Mouse (Mus musculus) limb, embryonic 15.5 days (tissue): ENCODE measurements around the gene Abhd15. TPM values are rescaled to one million over a fixed set of nuclear protein-coding genes. Genes with fewer than 3 reads are reported as not detected.
"Not testable (repeated sequence)": the region's sequence is repeated elsewhere in the genome, so short reads cannot be mapped to it uniquely, and the experiment has no call there.

Experiments used
- ATAC-seq: fragments of 200-750 bp; cut with Nextera tagmentation; 2 replicates; pipeline ENCODE4 v1.8.0; 2017; ENCODE audit warnings: low read depth, moderate TSS enrichment; ENCODE audit not compliant: insufficient number of reproducible peaks, low FRiP score, low TSS enrichment
- H3K27ac ChIP-seq: fragments of 300-500 bp; sonication (generic); 2 replicates; pipeline ENCODE4 v1.5.1; 2015; ENCODE audit warnings: moderate library complexity, mild to moderate bottlenecking, inconsistent platforms
- H3K27me3 ChIP-seq: fragments of 300-500 bp; sonication (generic); 2 replicates; pipeline ENCODE4 v1.6.1; 2015; ENCODE audit warnings: inconsistent platforms
- H3K36me3 ChIP-seq: fragments of 300-500 bp; sonication (generic); 2 replicates; pipeline ENCODE4 v1.6.1; 2015; ENCODE audit warnings: inconsistent platforms
- H3K4me1 ChIP-seq: fragments of 300-500 bp; sonication (generic); 2 replicates; pipeline ENCODE4 v1.6.1; 2015; ENCODE audit warnings: inconsistent platforms
- H3K4me2 ChIP-seq: fragments of 300-500 bp; sonication (generic); 2 replicates; pipeline ENCODE4 v1.6.1; 2015; ENCODE audit warnings: mild to moderate bottlenecking, inconsistent platforms
- H3K4me3 ChIP-seq: fragments of 300-500 bp; sonication (generic); 2 replicates; pipeline ENCODE4 v1.5.1; 2015; ENCODE audit warnings: mild to moderate bottlenecking, inconsistent platforms
- H3K9ac ChIP-seq: fragments of 300-500 bp; sonication (generic); 2 replicates; pipeline ENCODE4 v1.6.1; 2015; ENCODE audit warnings: inconsistent platforms
- H3K9me3 ChIP-seq: fragments of 300-500 bp; sonication (generic); 2 replicates; pipeline ENCODE4 v1.6.1; 2016; ENCODE audit warnings: inconsistent platforms
- WGBS: fragments of 180-500 bp; shearing (Covaris S2); methylation state at CpG from one replicate; pipeline ENCODE4 v1.1.7; 2015; 5-methylcytosine and 5-hydroxymethylcytosine counted together
- polyA plus RNA-seq: library from polyadenylated mRNA; unstranded; fragments of >200 nt; fragmentation: Nextera tagmentation; extraction: Ambion mirVana; gene quantifications from 2 replicates; pipeline ENCODE4 v1.2.1, GENCODE M21; 2015

Gene Abhd15
- polyA plus RNA-seq, 1 experiment from 2014 or later: 3.0 TPM

- peaks cover 40% of the 10 kb centered on the region for H3K4me1 ChIP-seq
- peak within 1 kb of the TSS; percentile 41 for H3K9ac ChIP-seq
- H3K4me2 ChIP-seq: peak within 1 kb of the TSS; percentile 97
- no peaks in the 10 kb centered on the region for H3K9me3 ChIP-seq
- H3K4me3 ChIP-seq: peak within 1 kb of the TSS; percentile 72
- 8% methylated on average over 39 of the region's 39 CpGs for WGBS
- no peak for ATAC-seq
- H3K27ac ChIP-seq: no peak within 1 kb of the TSS
- H3K36me3 ChIP-seq: no peaks in the 10 kb centered on the region
- H3K27me3 ChIP-seq: peaks cover 30% of the 10 kb centered on the region
Measured at GRCm38 (mm10) chr11:77515637-77516552, 974 bp downstream of the Abhd15 start, which contains the start of gene Trp53i13. Trp53i13 (minus strand) TSS chr11:77515980.

GRCm38 (mm10) chr11:77516553-77517425 is 1.9 kb downstream of the Abhd15 start:
- H3K27ac ChIP-seq: no peak overlapping the region
- no peak overlapping the region for H3K9ac ChIP-seq
- H3K36me3 ChIP-seq: no peaks in the 10 kb centered on the region
- no peak overlapping the region for H3K4me3 ChIP-seq
- H3K4me1 ChIP-seq: peaks cover 35% of the 10 kb centered on the region
- no peaks in the 10 kb centered on the region for H3K9me3 ChIP-seq
- no peak for ATAC-seq
- H3K27me3 ChIP-seq: peaks cover 30% of the 10 kb centered on the region
- 68% methylated on average over 5 of the region's 5 CpGs for WGBS
- no peak overlapping the region for H3K4me2 ChIP-seq

DNA sequence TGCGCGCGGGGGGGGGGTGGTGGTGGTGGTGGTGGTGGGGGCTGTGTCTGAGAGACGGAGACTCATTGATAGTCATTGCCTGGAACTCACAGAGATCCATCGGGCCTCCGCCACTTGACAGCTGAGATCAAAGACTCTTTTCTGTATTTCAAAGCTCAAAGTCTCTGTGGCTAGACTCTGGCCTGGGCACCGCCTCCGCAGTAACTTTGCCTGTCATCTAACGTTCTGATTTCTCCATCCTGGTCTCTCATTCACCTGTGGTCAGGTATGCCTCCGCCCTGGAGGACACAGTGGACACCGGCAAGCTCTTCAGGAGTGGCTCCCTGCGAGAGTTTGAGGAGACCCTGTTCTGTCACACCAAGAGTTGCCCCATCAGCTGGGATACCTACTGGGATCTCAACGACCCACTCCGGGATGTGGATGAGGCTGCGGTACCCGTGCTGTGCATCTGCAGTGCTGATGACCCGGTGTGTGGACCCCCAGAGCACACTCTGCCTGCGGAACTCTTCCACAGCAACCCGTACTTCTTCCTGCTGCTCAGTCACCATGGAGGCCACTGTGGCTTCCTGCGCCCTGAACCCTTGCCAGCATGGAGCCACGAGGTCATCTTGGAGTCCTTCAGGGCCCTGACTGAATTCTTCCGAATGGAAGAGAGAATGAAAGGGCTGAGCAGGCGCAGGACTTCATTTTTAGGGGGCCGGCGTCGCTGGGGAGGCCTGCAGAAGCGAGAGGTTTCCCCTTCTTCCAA is 3.3 kb downstream of the Abhd15 start:
- Histone ChIP-seq H3K9me3 (no peaks in the 10 kb centered on the region), H3K27ac (no peak overlapping the region), H3K27me3 (peaks cover 30% of the 10 kb centered on the region), H3K4me1 (peaks cover 30% of the 10 kb centered on the region), H3K4me3 (no peak overlapping the region), H3K9ac (no peak overlapping the region), H3K36me3 (no peaks in the 10 kb centered on the region), H3K4me2 (no peak overlapping the region)
- 77% methylated on average over 27 of the region's 27 CpGs for WGBS
- no peak for ATAC-seq

GRCm38 (mm10) chr11:77519043-77519442 is 4.1 kb downstream of the Abhd15 start, which contains the start of gene Gm10392:
Gm10392 (minus strand) TSS chr11:77519198.
- Histone ChIP-seq H3K4me3 (no peak within 1 kb of the TSS), H3K27me3 (peaks cover 30% of the 10 kb centered on the region), H3K9me3 (no peaks in the 10 kb centered on the region), H3K9ac (no peak within 1 kb of the TSS), H3K27ac (no peak within 1 kb of the TSS), H3K4me2 (no peak within 1 kb of the TSS), H3K36me3 (no peaks in the 10 kb centered on the region), H3K4me1 (peaks cover 23% of the 10 kb centered on the region)
- 63% methylated on average over 5 of the region's 5 CpGs for WGBS
- ATAC-seq: no peak

DNA sequence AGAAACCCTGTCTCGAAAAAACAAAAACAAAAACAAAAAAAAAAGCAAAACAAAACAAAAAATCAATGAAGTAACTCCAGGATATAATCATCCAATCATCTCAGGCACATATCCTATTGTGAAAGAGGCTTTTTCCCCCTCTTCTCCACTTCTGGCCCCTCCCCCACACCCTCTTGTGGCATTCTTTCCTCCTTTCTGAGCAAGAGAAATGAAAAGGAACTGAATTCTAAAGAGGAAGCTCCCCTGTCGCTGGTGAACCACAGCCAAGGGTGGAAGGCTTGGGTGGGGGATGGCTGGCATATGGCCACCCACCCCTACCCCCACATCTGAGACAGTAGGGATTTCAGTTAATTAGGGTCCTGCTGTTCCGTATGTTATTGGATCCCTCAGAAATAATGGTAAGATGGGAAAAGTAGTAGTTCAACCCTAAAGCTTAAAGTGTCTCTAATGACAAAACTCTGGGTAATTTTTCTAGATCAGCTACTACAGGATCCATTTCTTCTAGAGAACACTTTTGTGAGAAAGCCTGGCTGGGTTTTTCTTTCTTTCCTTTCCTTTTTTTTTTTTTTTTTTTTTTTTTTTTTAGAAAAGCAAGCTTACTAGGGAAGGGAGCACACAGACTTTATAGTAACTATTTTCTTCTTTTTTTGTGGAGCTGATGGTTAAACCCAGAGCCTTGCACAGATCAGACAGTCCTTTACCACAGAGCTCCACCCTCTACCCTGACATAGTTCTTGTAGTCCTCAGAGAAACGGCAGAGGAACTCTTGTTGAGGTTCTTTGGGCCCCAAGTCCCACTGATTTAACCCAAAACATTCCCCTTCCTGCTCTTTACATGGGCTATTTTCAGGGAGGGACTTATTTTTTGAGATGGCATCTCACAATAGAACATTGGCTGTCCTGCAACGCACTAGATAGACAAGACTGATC is 5.9 kb downstream of the Abhd15 start:
- no peaks in the 10 kb centered on the region for H3K36me3 ChIP-seq

DNA sequence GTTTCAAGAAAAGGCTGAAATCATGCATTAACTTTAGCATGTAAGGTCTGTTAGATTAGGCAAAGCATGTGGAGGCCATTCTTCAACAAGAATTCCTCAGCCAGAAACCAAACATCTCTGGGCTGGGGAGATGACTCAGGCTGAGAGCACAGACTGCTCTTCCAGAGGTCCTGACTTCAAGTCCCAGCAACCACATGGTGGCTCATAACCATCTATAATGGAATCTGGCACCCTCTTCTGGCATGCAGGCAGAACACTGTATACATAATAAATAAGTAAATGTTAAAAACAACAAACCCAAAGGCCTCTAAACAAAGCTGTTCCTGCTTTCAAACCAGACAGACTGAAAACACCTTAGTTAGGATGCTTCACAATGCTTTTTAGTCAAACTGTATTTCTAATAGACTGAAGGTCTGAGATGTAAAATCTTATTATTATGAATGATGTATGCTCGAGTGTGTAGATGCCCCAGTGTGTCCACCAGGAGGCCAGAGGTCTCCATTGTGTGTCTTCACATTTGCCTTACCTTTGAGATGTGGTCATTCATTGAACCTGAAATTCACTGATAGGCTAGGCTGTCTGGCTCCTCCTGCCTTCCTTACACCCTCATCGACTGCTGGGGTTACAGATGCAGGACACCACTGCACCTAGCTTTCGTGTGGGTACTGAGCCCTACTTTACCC is 11.0 kb downstream of the Abhd15 start:
- H3K27ac ChIP-seq: no peak overlapping the region
- H3K4me1 ChIP-seq: no peaks in the 10 kb centered on the region
- no peaks in the 10 kb centered on the region for H3K27me3 ChIP-seq
- H3K36me3 ChIP-seq: no peaks in the 10 kb centered on the region
- WGBS: 78% methylated on average over 3 of the region's 3 CpGs
- no peak overlapping the region for H3K9ac ChIP-seq
- no peaks in the 10 kb centered on the region for H3K9me3 ChIP-seq
- no peak overlapping the region for H3K4me2 ChIP-seq
- ATAC-seq: no peak
- H3K4me3 ChIP-seq: no peak overlapping the region

More for the DNA sequence above, 5.9 kb downstream of the Abhd15 start:
- H3K4me3 ChIP-seq: no peak overlapping the region
- H3K9ac ChIP-seq: no peak overlapping the region
- ATAC-seq: no peak
- peaks cover 5% of the 10 kb centered on the region for H3K4me1 ChIP-seq
- no peak overlapping the region for H3K4me2 ChIP-seq
- H3K27me3 ChIP-seq: peaks cover 21% of the 10 kb centered on the region
- no peak overlapping the region for H3K27ac ChIP-seq
- no peaks in the 10 kb centered on the region for H3K9me3 ChIP-seq
- WGBS: 52% methylated on average over 5 of the region's 5 CpGs

- not testable (repeated sequence) for H3K4me2 ChIP-seq, H3K27ac ChIP-seq, H3K27me3 ChIP-seq, H3K4me3 ChIP-seq, H3K9ac ChIP-seq, H3K36me3 ChIP-seq, ATAC-seq, H3K9me3 ChIP-seq, H3K4me1 ChIP-seq
- WGBS: 89% methylated on average over 3 of the region's 3 CpGs
Measured at GRCm38 (mm10) chr11:77528420-77528819, 13.5 kb downstream of the Abhd15 start.

- H3K9me3 ChIP-seq: no peaks in the 10 kb centered on the region
- no peak overlapping the region for H3K4me2 ChIP-seq
- ATAC-seq: no peak
- no peak overlapping the region for H3K27ac ChIP-seq
- no peak overlapping the region for H3K4me3 ChIP-seq
- no peak overlapping the region for H3K9ac ChIP-seq
- no peaks in the 10 kb centered on the region for H3K27me3 ChIP-seq
- H3K36me3 ChIP-seq: 0 out of 2 replicates have a peak, but pooled peaks cover 8% of the 10 kb centered on the region
- 88% methylated on average over 3 of the region's 3 CpGs for WGBS
- H3K4me1 ChIP-seq: no peaks in the 10 kb centered on the region
Measured at GRCm38 (mm10) chr11:77529644-77530043, 14.7 kb downstream of the Abhd15 start.

GRCm38 (mm10) chr11:77530862-77531261 is 15.9 kb downstream of the Abhd15 start:
- Histone ChIP-seq H3K4me3 (no peak overlapping the region), H3K9ac (no peak overlapping the region), H3K4me2 (no peak overlapping the region), H3K27ac (no peak overlapping the region), H3K9me3 (no peaks in the 10 kb centered on the region), H3K36me3 (0 out of 2 replicates have a peak, but pooled peaks cover 14% of the 10 kb centered on the region), H3K4me1 (no peaks in the 10 kb centered on the region), H3K27me3 (no peaks in the 10 kb centered on the region)
- ATAC-seq: no peak
- WGBS: 82% methylated on average over 2 of the region's 2 CpGs

GRCm38 (mm10) chr11:77532202-77532846 is 17.4 kb downstream of the Abhd15 start:
- Histone ChIP-seq H3K36me3 (peaks cover 25% of the 10 kb centered on the region), H3K9me3 (no peaks in the 10 kb centered on the region), H3K4me3 (no peak overlapping the region), H3K27ac (no peak overlapping the region), H3K9ac (no peak overlapping the region), H3K27me3 (no peaks in the 10 kb centered on the region), H3K4me2 (no peak overlapping the region), H3K4me1 (no peaks in the 10 kb centered on the region)
- ATAC-seq: no peak
- 77% methylated on average over 4 of the region's 4 CpGs for WGBS
